Mouse (Mus musculus): ENCODE results near the gene Myoc. TPM values are rescaled to one million over a fixed set of nuclear protein-coding genes. Genes with fewer than 3 reads are reported as not detected.

Gene Myoc
- total RNA-seq, 1 experiment from 2014 or later: not detected

- no peak for ATAC-seq (replicated peaks in 1 of 2; ENCODE audit: insufficient read depth in 1 of 2, low FRiP score in 2 of 2, low TSS enrichment in 1 of 2, low read depth in 1 of 2, poor library complexity in 2 of 2, severe bottlenecking in 2 of 2)
Measured at GRCm38 (mm10) chr1:162639861-162640260, 906 bp downstream of the Myoc start.

- ATAC-seq (replicated peaks in 1 of 2; ENCODE audit: insufficient read depth in 1 of 2, low FRiP score in 2 of 2, low TSS enrichment in 1 of 2, low read depth in 1 of 2, poor library complexity in 2 of 2, severe bottlenecking in 2 of 2): no peak
Measured at GRCm38 (mm10) chr1:162642591-162642990, 3.6 kb downstream of the Myoc start.

GRCm38 (mm10) chr1:162643752-162644151 lies 4.8 kb downstream of the Myoc start:
- no peak for ATAC-seq (replicated peaks in 1 of 2; ENCODE audit: insufficient read depth in 1 of 2, low FRiP score in 2 of 2, low TSS enrichment in 1 of 2, low read depth in 1 of 2, poor library complexity in 2 of 2, severe bottlenecking in 2 of 2)

GRCm38 (mm10) chr1:162646083-162646686 lies 7.2 kb downstream of the Myoc start:
- no peak for ATAC-seq (replicated peaks in 1 of 2; ENCODE audit: insufficient read depth in 1 of 2, low FRiP score in 2 of 2, low TSS enrichment in 1 of 2, low read depth in 1 of 2, poor library complexity in 2 of 2, severe bottlenecking in 2 of 2)

- no peak for ATAC-seq (replicated peaks in 1 of 2; ENCODE audit: insufficient read depth in 1 of 2, low FRiP score in 2 of 2, low TSS enrichment in 1 of 2, low read depth in 1 of 2, poor library complexity in 2 of 2, severe bottlenecking in 2 of 2)
Measured at GRCm38 (mm10) chr1:162648416-162648815, 9.5 kb downstream of the Myoc start.

GRCm38 (mm10) chr1:162658119-162658518 lies 19.2 kb downstream of the Myoc start, which contains the start of gene Myocos:
Gene Myocos (minus strand): TSS chr1:162658219.
- ATAC-seq (replicated peaks in 1 of 2; ENCODE audit: insufficient read depth in 1 of 2, low FRiP score in 2 of 2, low TSS enrichment in 1 of 2, low read depth in 1 of 2, poor library complexity in 2 of 2, severe bottlenecking in 2 of 2): no peak

GRCm38 (mm10) chr1:162660276-162660860 lies 21.4 kb downstream of the Myoc start:
- ATAC-seq (replicated peaks in 1 of 2; ENCODE audit: insufficient read depth in 1 of 2, low FRiP score in 2 of 2, low TSS enrichment in 1 of 2, low read depth in 1 of 2, poor library complexity in 2 of 2, severe bottlenecking in 2 of 2): no peak

GRCm38 (mm10) chr1:162664826-162665475 lies 26.0 kb downstream of the Myoc start:
- ATAC-seq (replicated peaks in 1 of 2; ENCODE audit: insufficient read depth in 1 of 2, low FRiP score in 2 of 2, low TSS enrichment in 1 of 2, low read depth in 1 of 2, poor library complexity in 2 of 2, severe bottlenecking in 2 of 2): peak; percentile 96 to 97

GRCm38 (mm10) chr1:162665486-162666174 lies 26.7 kb downstream of the Myoc start:
- peak in 1 of 2 experiments; percentile 26; a peak in 1 of 4 replicates for ATAC-seq (replicated peaks in 1 of 2; ENCODE audit: insufficient read depth in 1 of 2, low FRiP score in 2 of 2, low TSS enrichment in 1 of 2, low read depth in 1 of 2, poor library complexity in 2 of 2, severe bottlenecking in 2 of 2)

GRCm38 (mm10) chr1:162693721-162694120 lies 54.8 kb downstream of the Myoc start:
- no peak for ATAC-seq (replicated peaks in 1 of 2; ENCODE audit: insufficient read depth in 1 of 2, low FRiP score in 2 of 2, low TSS enrichment in 1 of 2, low read depth in 1 of 2, poor library complexity in 2 of 2, severe bottlenecking in 2 of 2)

GRCm38 (mm10) chr1:162697866-162698265 lies 58.9 kb downstream of the Myoc start:
- ATAC-seq (replicated peaks in 1 of 2; ENCODE audit: insufficient read depth in 1 of 2, low FRiP score in 2 of 2, low TSS enrichment in 1 of 2, low read depth in 1 of 2, poor library complexity in 2 of 2, severe bottlenecking in 2 of 2): no peak

Other genes starting within 250 kb of the Myoc start
- gene Dnm3, start 161.1 kb upstream of the Myoc start, total RNA-seq (2017): 0.13 TPM in 1 of 2 replicates, not detected in the other
- gene Mettl13, start 90.6 kb upstream of the Myoc start, total RNA-seq (2017): 16.9 and 18.9 TPM in 2 replicates
- gene Vamp4, start 68.6 kb upstream of the Myoc start, total RNA-seq (2017): 24.1 and 24.7 TPM in 2 replicates
- not detected in 2 replicates for gene Myocos, start 19.1 kb downstream of the Myoc start, total RNA-seq (2017)
- gene Prrc2c, start 101.4 kb downstream of the Myoc start, total RNA-seq (2017): 181 and 246 TPM in 2 replicates
- not detected in 2 replicates for gene Fmo4, start 174.8 kb downstream of the Myoc start, total RNA-seq (2017)
- gene Fmo1, start 227.5 kb downstream of the Myoc start, total RNA-seq (2017): 2.0 TPM in 1 of 2 replicates, not detected in the other

All from hematopoietic stem cell, adult 5-6 weeks (primary cell).